In genomic region chr6:135550368-135550950, GRCm38 (mm10) we compare ENCODE assay signal across 29 mouse cellular contexts.
DNase-seq lines count a peak whose midpoint lies in the region; ATAC-seq lines count a peak whose summit lies in the region.
"Had no signal": no experiment of that assay in that cellular context is flagged by ENCODE, and none has a peak within 500 bp of the region (broad histone marks: within the 10 kb centered on the region; RNA-seq: fewer than 3 reads in every experiment).

No protein-coding gene starts in this region.

- H3K36me3 ChIP-seq in midbrain, embryonic 13.5 days: no peaks in the 10 kb centered on the region
- no peaks in the 10 kb centered on the region for H3K36me3 ChIP-seq in midbrain, embryonic 11.5 days (ENCODE audit: control insufficient read depth, insufficient read depth, low read length)
- no peaks in the 10 kb centered on the region for H3K36me3 ChIP-seq in forebrain, embryonic 11.5 days (ENCODE audit: control insufficient read depth, insufficient read depth, low read length)
- no peaks in the 10 kb centered on the region for H3K36me3 ChIP-seq in forebrain, embryonic 16.5 days (ENCODE audit: control insufficient read depth, insufficient read depth)
- H3K36me3 ChIP-seq: hindbrain, embryonic 12.5 days; kidney, embryonic 15.5 days; limb, embryonic 10.5 days; limb, embryonic 15.5 days; liver, embryonic 13.5 days; neural tube, embryonic 12.5 days; stomach, embryonic 15.5 days had no signal

- H3K4me3 ChIP-seq in midbrain, embryonic 13.5 days (replicated peaks): no peak overlapping the region
- H3K4me3 ChIP-seq in midbrain, embryonic 11.5 days (ENCODE audit: low read depth, low read length): no peak overlapping the region
- no peak overlapping the region for H3K4me3 ChIP-seq in forebrain, embryonic 11.5 days (ENCODE audit: low read depth, low read length)
- H3K4me3 ChIP-seq in forebrain, embryonic 16.5 days (replicated peaks; ENCODE audit: low read length): no peak overlapping the region
- H3K4me3 ChIP-seq: erythroblast, embryonic 14.5 days; hindbrain, embryonic 12.5 days; kidney, embryonic 15.5 days; layer of hippocampus, adult 2 months; limb, embryonic 10.5 days; limb, embryonic 15.5 days; liver, embryonic 13.5 days; myocyte; neural tube, embryonic 12.5 days; stomach, embryonic 15.5 days had no signal

- 0 out of 2 replicates have a peak, but pooled peaks cover 4% of the 10 kb centered on the region for H3K4me1 ChIP-seq in midbrain, embryonic 13.5 days (replicated peaks)
- H3K4me1 ChIP-seq in midbrain, embryonic 11.5 days (ENCODE audit: control insufficient read depth, insufficient read depth, low read length): no peaks in the 10 kb centered on the region
- peaks cover 4% of the 10 kb centered on the region; the same call in 1 of the 2 replicates for H3K4me1 ChIP-seq in forebrain, embryonic 11.5 days (replicated peaks; ENCODE audit: control insufficient read depth, insufficient read depth, low read length)
- H3K4me1 ChIP-seq in forebrain, embryonic 16.5 days (replicated peaks; ENCODE audit: control insufficient read depth, insufficient read depth, low read length): no peaks in the 10 kb centered on the region; the same call in 1 of the 2 replicates
- H3K4me1 ChIP-seq: hindbrain, embryonic 12.5 days; kidney, embryonic 15.5 days; limb, embryonic 15.5 days; liver, embryonic 13.5 days; stomach, embryonic 15.5 days had no signal

- no peak overlapping the region for H3K27ac ChIP-seq in midbrain, embryonic 13.5 days
- H3K27ac ChIP-seq in midbrain, embryonic 11.5 days (ENCODE audit: low read depth, low read length): no peak overlapping the region
- H3K27ac ChIP-seq in forebrain, embryonic 11.5 days (ENCODE audit: low read depth, low read length): no peak overlapping the region
- no peak overlapping the region for H3K27ac ChIP-seq in forebrain, embryonic 16.5 days (ENCODE audit: low read length)
- H3K27ac ChIP-seq: hindbrain, embryonic 12.5 days; kidney, embryonic 15.5 days; layer of hippocampus, adult 2 months; limb, embryonic 10.5 days; limb, embryonic 15.5 days; liver, embryonic 13.5 days; neural tube, embryonic 12.5 days; stomach, embryonic 15.5 days had no signal

- ATAC-seq in midbrain, embryonic 13.5 days: peak; percentile 77; the same call in 1 of the 2 replicates
- ATAC-seq in midbrain, embryonic 11.5 days (ENCODE audit: low FRiP score): no peak
- ATAC-seq in forebrain, embryonic 11.5 days (replicated peaks; ENCODE audit: low FRiP score): peak; percentile 87
- peak; percentile 75 for ATAC-seq in forebrain, embryonic 16.5 days
- ATAC-seq: CD4-positive, CD25-positive, alpha-beta regulatory T cell, adult 4 months; intestine, postnatal 0 days had no signal

- WGBS in midbrain, embryonic 13.5 days: 48% methylated on average over 3 of the region's 3 CpGs
- 38% methylated on average over 3 of the region's 3 CpGs for whole genome bisulfite sequencing in midbrain, embryonic 11.5 days
- 34% methylated on average over 3 of the region's 3 CpGs for WGBS in forebrain, embryonic 11.5 days
- 22% methylated on average over 3 of the region's 3 CpGs for WGBS in forebrain, embryonic 16.5 days

- H3K27me3 ChIP-seq in midbrain, embryonic 13.5 days: no peaks in the 10 kb centered on the region
- H3K27me3 ChIP-seq in midbrain, embryonic 11.5 days (ENCODE audit: control insufficient read depth, insufficient read depth, low read length): no peaks in the 10 kb centered on the region
- H3K27me3 ChIP-seq in forebrain, embryonic 11.5 days (ENCODE audit: control insufficient read depth, insufficient read depth, low read length): no peaks in the 10 kb centered on the region
- H3K27me3 ChIP-seq in forebrain, embryonic 16.5 days (replicated peaks; ENCODE audit: control insufficient read depth, insufficient read depth, low read length): no peaks in the 10 kb centered on the region
- H3K27me3 ChIP-seq: hindbrain, embryonic 12.5 days; kidney, embryonic 15.5 days; limb, embryonic 15.5 days; liver, embryonic 13.5 days; neural tube, embryonic 12.5 days; stomach, embryonic 15.5 days had no signal

- H3K4me2 ChIP-seq in midbrain, embryonic 13.5 days (replicated peaks): no peak overlapping the region
- H3K4me2 ChIP-seq in midbrain, embryonic 11.5 days: no peak overlapping the region
- no peak overlapping the region for H3K4me2 ChIP-seq in forebrain, embryonic 11.5 days (ENCODE audit: low read depth, low read length, severe bottlenecking)
- H3K4me2 ChIP-seq in forebrain, embryonic 16.5 days (ENCODE audit: low read length): no peak overlapping the region
- H3K4me2 ChIP-seq: hindbrain, embryonic 12.5 days; kidney, embryonic 15.5 days; limb, embryonic 15.5 days; liver, embryonic 13.5 days; neural tube, embryonic 12.5 days; stomach, embryonic 15.5 days had no signal

- no peak overlapping the region for H3K9ac ChIP-seq in midbrain, embryonic 13.5 days (replicated peaks)
- no peak overlapping the region for H3K9ac ChIP-seq in midbrain, embryonic 11.5 days (ENCODE audit: low read length)
- H3K9ac ChIP-seq in forebrain, embryonic 11.5 days (ENCODE audit: low read length): no peak overlapping the region
- H3K9ac ChIP-seq in forebrain, embryonic 16.5 days (replicated peaks; ENCODE audit: low read depth, low read length): no peak overlapping the region
- H3K9ac ChIP-seq: hindbrain, embryonic 12.5 days; kidney, embryonic 15.5 days; limb, embryonic 15.5 days; liver, embryonic 13.5 days; neural tube, embryonic 12.5 days; stomach, embryonic 15.5 days had no signal

- no peaks in the 10 kb centered on the region for H3K9me3 ChIP-seq in midbrain, embryonic 13.5 days
- no peaks in the 10 kb centered on the region for H3K9me3 ChIP-seq in midbrain, embryonic 11.5 days (ENCODE audit: control insufficient read depth, low read length)
- no peaks in the 10 kb centered on the region for H3K9me3 ChIP-seq in forebrain, embryonic 11.5 days (ENCODE audit: control insufficient read depth, low read length)
- no peaks in the 10 kb centered on the region for H3K9me3 ChIP-seq in forebrain, embryonic 16.5 days (ENCODE audit: control insufficient read depth, low read length)
- H3K9me3 ChIP-seq: hindbrain, embryonic 12.5 days; kidney, embryonic 15.5 days; limb, embryonic 10.5 days; limb, embryonic 15.5 days; liver, embryonic 13.5 days; neural tube, embryonic 12.5 days; stomach, embryonic 15.5 days had no signal

- intact Hi-C loops in left cerebral cortex, postnatal 10 days (cut with DNase I): no loop called here

- DNase-seq in midbrain, embryonic 11.5 days (ENCODE audit: low spot score, missing footprints): no peak
- DNase-seq in forebrain, embryonic 11.5 days (ENCODE audit: low spot score): peak; percentile 52
- peak; percentile 89 for DNase-seq in retina, postnatal 1 day
- DNase-seq in thymus, adult 18-20 months: no peak
- no peak for DNase-seq in left cerebral cortex, postnatal 10 days (ENCODE audit: extremely low spot score in 1 of 2, low spot score in 2 of 2)
- DNase-seq: adrenal gland, postnatal 25 days; cerebellum, adult 2 months; cerebellum, postnatal 14 days; gastrocnemius, postnatal 14 days; heart, postnatal 14 days; kidney, postnatal 36 days; liver, embryonic 13.5 days; lung, adult 18-20 months; lung, postnatal 10 days; right cerebral cortex, postnatal 14 days; thymus, postnatal 14 days had no signal

Comparison
In these comparisons a context has a peak if more than half of its experiments do, and no peak if none do; other contexts are left out.
1. DNase-seq: peak in forebrain, embryonic 11.5 days (single experiment) and retina, postnatal 1 day (single experiment); none in midbrain, embryonic 11.5 days (single experiment), thymus, adult 18-20 months (0 of 2) and left cerebral cortex, postnatal 10 days (0 of 2).